Mouse (Mus musculus) spleen, adult 2 months (tissue): Measurements from ENCODE around the gene Med22. TPM values are rescaled to one million over a fixed set of nuclear protein-coding genes. Genes with fewer than 3 reads are reported as not detected.

ENCODE experiments used
- DNase-seq, 2 experiments: peaks; one replicate each; pipeline versions ENCODE4 v3.0.0 to v3.0.0-alpha.2; 2012 to 2021; ENCODE audit warnings: low spot score in 2 of 2, low read depth in 1 of 2
- H3K27ac ChIP-seq: fragments of 200-500 bp; 2 replicates; pipeline ENCODE4 v1.5.1; 2012; ENCODE audit warnings: low read length, inconsistent platforms; ENCODE audit not compliant: insufficient read depth
- H3K27me3 ChIP-seq: fragments of 200-500 bp; 2 replicates; pipeline ENCODE4 v1.6.1; 2012; ENCODE audit warnings: mild to moderate bottlenecking, moderate library complexity, low read length, inconsistent platforms; ENCODE audit not compliant: control insufficient read depth, insufficient read depth
- H3K36me3 ChIP-seq: fragments of 200-500 bp; 2 replicates; pipeline ENCODE4 v1.6.1; 2012; ENCODE audit warnings: mild to moderate bottlenecking, low read length, inconsistent platforms; ENCODE audit not compliant: control insufficient read depth, insufficient read depth
- H3K4me1 ChIP-seq: fragments of 200-500 bp; 2 replicates; pipeline ENCODE4 v1.6.1; 2011; ENCODE audit warnings: inconsistent platforms; ENCODE audit not compliant: control insufficient read depth, insufficient read depth, insufficient read length
- H3K4me3 ChIP-seq: fragments of 200-500 bp; 2 replicates; pipeline ENCODE4 v1.5.1; 2011; ENCODE audit warnings: mild to moderate bottlenecking, inconsistent platforms; ENCODE audit not compliant: insufficient read depth, insufficient read length; ENCODE audit errors: extremely low read depth
- CTCF ChIP-seq: fragments of 200-500 bp; IDR thresholded peaks from 2 replicates; pipeline ENCODE4 v1.5.1; 2011; ENCODE audit warnings: mild to moderate bottlenecking, inconsistent platforms; ENCODE audit not compliant: insufficient read depth, insufficient read length, insufficient replicate concordance; ENCODE audit errors: extremely low read depth
- POLR2A ChIP-seq: fragments of 200-500 bp; IDR thresholded peaks from 2 replicates; pipeline ENCODE4 v1.6.1; 2011; ENCODE audit warnings: low read depth, low read length, inconsistent platforms
- WGBS: fragments of 180-500 bp; shearing (Covaris S2); methylation state at CpG from one replicate; pipeline ENCODE4 v1.1.7; 2018; 5-methylcytosine and 5-hydroxymethylcytosine counted together
- polyA plus RNA-seq: library from polyadenylated mRNA; depleted of rRNA; stranded (reverse); fragments of >200 nt; gene quantifications from 2 replicates; pipeline ENCODE4 v1.2.3, GENCODE M21; 2012

Med22 gene
- polyA plus RNA-seq, 1 experiment: 18.6 TPM

DNA sequence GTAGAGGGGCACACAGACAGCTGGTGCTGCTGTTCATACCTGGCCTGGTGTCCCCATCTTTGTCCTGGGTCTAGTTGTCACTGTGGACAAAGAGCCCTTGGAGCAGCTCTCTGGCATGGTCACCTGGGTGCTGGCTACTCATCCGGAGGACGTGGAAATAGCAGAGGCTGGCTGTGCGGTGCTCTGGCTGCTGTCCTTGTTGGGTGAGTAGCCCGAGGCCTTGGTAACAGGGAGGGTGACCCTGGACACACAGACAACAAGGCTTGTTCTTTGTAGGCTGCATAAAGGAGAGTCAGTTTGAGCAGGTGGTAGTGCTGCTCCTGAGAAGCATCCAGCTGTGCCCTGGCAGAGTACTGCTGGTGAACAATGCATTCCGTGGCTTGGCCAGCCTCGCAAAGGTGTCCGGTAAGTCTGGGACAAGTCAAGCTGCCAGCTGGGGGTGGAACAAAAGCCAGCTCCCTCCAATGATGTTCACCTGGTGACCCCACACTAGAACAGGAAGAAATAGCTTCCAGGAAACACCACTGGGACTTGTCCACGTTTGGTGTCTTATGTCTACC, 40.9 kb upstream of the Med22 start:
- Histone ChIP-seq H3K27ac (no peak overlapping the region), H3K4me1 (no peaks in the 10 kb centered on the region), H3K27me3 (no peaks in the 10 kb centered on the region), H3K36me3 (peaks cover 34% of the 10 kb centered on the region), H3K4me3 (no peak overlapping the region)
- DNase-seq: no peak
- WGBS: 88% methylated on average over 8 of the region's 8 CpGs
- no peak for TF ChIP-seq CTCF
- no peak for TF ChIP-seq POLR2A

DNA sequence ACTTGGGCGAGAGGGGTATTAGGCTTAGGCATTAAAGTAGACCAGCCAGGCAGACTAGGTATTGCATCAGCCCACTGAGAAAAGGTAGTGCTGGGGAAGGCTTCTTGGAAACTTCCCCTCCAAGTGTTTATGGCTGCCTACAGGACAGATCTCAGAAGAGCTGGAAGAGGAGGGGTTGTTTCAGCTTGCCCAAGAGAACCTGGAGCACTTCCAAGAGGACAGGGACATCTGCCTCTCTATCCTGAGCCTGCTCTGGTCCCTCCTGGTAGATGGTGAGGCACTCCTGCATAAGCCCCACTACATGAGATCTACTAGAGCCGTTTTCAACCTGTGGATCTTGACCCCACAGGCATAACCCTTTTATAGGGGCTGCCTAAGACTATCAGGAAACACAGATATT, 39.9 kb upstream of the Med22 start:
- Histone ChIP-seq H3K4me3 (no peak overlapping the region), H3K27ac (no peak overlapping the region), H3K27me3 (no peaks in the 10 kb centered on the region), H3K36me3 (peaks cover 28% of the 10 kb centered on the region), H3K4me1 (no peaks in the 10 kb centered on the region)
- no peak for DNase-seq
- TF ChIP-seq POLR2A (no peak), CTCF (no peak)
- WGBS: 83% methylated on average over 2 of the region's 2 CpGs

DNA sequence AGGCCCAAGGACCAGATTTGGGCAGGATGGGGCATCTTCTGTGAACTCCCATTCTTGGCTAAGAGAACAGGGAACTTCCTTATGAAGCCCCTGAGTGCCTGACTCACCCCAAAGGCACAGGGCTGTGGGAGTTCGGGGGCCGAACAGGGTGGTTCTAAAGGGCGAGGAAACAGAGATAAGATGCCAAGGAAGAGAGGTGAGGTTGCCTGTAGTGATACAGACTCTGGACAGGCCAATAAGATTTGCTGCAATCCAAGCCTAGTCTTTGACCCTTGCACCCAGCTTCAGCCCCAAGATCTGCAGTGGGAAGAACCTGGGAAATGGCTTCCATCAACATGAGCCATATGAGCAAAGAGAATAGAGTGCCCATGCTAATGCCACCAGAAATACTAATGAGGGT, 32.8 kb upstream of the Med22 start:
- H3K4me3 ChIP-seq: no peak overlapping the region
- no peak for DNase-seq
- H3K36me3 ChIP-seq: peaks cover 2% of the 10 kb centered on the region; the same call in 1 of the 2 replicates
- no peaks in the 10 kb centered on the region for H3K4me1 ChIP-seq
- H3K27me3 ChIP-seq: no peaks in the 10 kb centered on the region
- 81% methylated on average over 3 of the region's 3 CpGs for WGBS
- TF ChIP-seq POLR2A (no peak), CTCF (no peak)
- H3K27ac ChIP-seq: no peak overlapping the region

DNA sequence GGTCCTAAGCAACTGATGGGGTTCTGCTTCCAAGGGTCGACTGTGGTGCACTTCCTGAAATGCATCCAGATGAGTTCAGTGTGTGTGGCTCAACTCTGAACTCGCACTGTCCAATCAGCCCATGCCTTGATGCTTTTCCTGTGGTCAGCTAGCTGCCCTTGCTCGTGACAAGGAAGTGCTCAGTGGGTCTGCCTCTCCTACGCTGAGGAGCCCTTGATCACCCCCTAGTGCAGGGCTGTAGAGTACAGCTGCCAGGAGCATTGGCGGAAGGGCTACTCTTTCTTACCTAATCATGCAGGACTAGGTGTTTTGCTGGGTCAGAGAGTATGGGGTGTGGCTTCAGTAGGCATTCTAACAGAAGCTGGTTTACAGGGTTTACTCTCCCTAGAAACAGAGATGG, 31.1 kb upstream of the Med22 start:
- Histone ChIP-seq H3K27me3 (no peaks in the 10 kb centered on the region), H3K36me3 (no peaks in the 10 kb centered on the region), H3K4me1 (peaks cover under 1% of the 10 kb centered on the region; the same call in 1 of the 2 replicates), H3K27ac (no peak overlapping the region), H3K4me3 (no peak overlapping the region)
- no peak for DNase-seq
- TF ChIP-seq POLR2A (no peak), CTCF (peak; percentile 24; the same call in 1 of the 2 replicates)
- 39% methylated on average over 5 of the region's 5 CpGs for WGBS

DNA sequence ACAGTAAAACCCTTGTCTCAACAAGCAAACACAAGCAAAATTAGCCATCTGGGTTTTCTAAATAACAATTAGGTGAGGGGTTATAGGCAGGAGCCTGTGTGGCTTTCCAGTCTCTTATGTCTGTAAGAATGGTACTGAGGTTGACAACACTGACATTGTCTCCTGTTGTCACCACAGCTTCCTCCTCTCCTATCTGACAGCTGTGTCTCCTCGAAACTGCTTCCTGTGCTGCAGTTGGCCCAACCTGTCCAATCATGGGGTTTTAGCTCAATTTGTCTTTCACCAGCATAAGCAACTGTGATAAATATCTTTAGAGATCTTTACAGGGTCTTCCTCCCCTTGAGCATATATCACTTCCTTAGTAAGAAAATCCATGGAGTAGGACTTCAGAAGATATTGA, 25.9 kb upstream of the Med22 start:
- Histone ChIP-seq H3K27ac (no peak overlapping the region), H3K36me3 (no peaks in the 10 kb centered on the region), H3K27me3 (no peaks in the 10 kb centered on the region), H3K4me3 (no peak overlapping the region), H3K4me1 (peaks cover 7% of the 10 kb centered on the region; the same call in 1 of the 2 replicates)
- TF ChIP-seq CTCF (no peak), POLR2A (no peak)
- no peak for DNase-seq
- 11% methylated on average over 1 of the region's 1 CpGs for WGBS

DNA sequence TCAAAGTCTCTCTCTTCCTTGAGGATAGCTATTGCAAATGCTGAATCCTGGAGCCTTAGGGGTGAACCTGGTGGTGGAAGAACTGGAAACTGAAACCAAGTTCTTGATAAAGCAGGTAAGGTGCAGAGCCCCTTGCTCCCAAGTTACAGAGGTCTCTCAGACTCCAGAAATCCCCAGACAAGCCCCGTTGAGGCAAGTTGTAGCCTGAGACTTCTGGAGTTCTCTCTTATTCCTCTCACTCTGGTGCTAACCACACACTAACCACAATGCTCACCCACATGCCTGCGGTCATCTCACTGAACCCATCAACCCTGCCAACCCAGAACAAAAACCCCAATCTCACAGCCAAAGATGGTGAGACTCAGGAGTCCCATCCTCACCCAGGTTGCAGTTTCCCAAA, 24.8 kb upstream of the Med22 start:
- no peak for DNase-seq

DNA sequence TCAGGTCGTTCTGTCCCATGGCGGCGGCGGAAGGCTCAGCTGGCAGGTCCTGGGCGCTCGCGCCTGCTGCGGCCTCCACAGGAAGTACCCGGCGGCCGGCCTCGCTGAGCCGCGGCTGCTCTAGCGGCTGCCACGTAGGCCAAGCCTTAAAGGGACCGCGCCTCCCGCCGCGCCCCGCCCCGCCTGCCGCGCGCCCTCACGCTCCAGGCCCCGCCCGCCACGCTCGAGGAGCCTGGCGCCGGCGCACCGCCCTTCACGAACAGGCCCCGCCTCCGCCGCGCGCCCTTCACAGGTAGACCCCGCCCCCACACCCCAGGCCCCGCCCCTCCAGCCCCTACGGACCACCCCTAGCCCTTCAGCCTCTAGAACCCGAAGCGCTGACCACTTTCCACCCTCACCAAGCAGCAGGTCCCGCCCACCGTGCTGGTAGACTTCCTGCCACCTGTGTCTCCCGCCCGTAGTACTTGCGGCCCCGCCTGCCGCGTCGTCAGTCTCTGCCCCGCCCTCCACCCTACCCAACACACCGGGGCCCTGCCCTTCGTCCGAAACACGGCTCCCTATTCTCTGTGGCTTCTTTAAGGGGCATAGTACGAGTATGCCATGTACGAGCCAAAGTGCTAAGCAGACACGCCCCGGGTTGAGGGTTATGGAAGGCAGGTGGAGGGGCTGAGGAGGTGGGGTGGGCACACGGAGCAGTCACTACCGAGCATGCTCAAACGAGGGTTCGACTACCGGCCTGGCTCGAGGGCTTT, 23.0 kb upstream of the Med22 start, which contains the start of the genes Surf4 and Stkld1:
Gene Surf4 (minus strand): TSS at position 625 of the 752 bp plus-strand sequence.
Gene Stkld1 (plus strand): TSS at position 744 of the 752 bp plus-strand sequence.
- Histone ChIP-seq H3K27me3 (no peaks in the 10 kb centered on the region), H3K36me3 (no peaks in the 10 kb centered on the region), H3K4me1 (peaks cover 7% of the 10 kb centered on the region; the same call in 1 of the 2 replicates), H3K27ac (peak within 1 kb of the TSS; percentile 96), H3K4me3 (peak within 1 kb of the TSS; percentile 100)
- TF ChIP-seq POLR2A (peak; percentile 90), CTCF (no peak)
- WGBS: 2% methylated on average over 64 of the region's 70 CpGs
- DNase-seq: peak; percentile 92 to 95

More for the DNA sequence above, 24.8 kb upstream of the Med22 start:
- TF ChIP-seq CTCF: no peak
- TF ChIP-seq POLR2A: no peak
- Histone ChIP-seq H3K27ac (no peak overlapping the region), H3K36me3 (no peaks in the 10 kb centered on the region), H3K4me1 (peaks cover 7% of the 10 kb centered on the region; the same call in 1 of the 2 replicates), H3K27me3 (no peaks in the 10 kb centered on the region), H3K4me3 (no peak overlapping the region)
- 17% methylated on average over 2 of the region's 2 CpGs for WGBS
